Mouse (Mus musculus) megakaryocyte, embryonic 14.5 days (primary cell): ENCODE measurements around the gene Mblac1.

ENCODE experiments used
- FLI1 ChIP-seq: IDR thresholded peaks from 2 replicates; pipeline ENCODE4 v1.6.1; 2012; ENCODE audit warnings: low read length, inconsistent platforms, mixed read lengths
- GATA1 ChIP-seq: IDR thresholded peaks from 3 replicates; pipeline ENCODE4 v1.6.1; 2012; ENCODE audit warnings: mixed read lengths, low read length, inconsistent platforms, borderline replicate concordance

DNA sequence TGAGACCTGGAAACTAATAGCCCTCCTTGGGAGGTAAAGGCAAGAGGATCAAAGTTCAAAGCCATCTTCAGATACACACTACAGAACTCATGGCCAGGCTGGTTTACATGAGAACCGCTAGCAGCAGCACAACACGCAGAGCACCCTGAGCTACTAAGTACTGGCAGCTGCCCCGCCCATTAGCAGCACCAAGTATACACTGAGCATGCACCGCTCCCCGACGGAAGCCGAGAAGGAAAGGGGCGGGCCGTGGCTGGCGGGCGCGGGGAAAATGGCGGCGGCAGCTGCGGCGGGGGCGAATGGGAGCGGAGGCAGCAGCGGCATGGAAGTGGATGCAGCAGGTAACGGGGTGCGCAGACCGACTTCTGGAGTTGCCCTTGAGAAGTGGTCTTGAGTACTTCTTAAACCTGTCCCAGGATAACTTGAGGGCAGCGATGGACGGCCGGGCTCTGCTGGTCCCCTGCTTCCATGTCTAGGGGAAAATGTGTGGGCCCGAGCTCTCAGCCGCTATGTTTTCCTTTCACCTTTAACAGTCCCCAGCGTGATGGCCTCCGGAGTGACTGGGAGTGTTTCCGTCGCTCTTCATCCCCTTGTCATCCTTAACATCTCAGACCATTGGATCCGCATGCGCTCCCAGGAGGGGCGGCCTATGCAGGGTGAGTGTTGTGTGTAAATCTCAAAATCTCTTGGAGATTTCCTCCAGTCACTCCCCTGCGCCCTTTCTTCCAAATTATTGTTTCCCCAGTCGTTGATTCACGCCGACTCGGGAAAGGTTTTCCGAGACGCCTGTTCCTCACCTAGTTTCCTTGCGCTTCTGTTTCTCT, 33.1 kb upstream of the Mblac1 start, which contains the start of gene Cops6:
- TF ChIP-seq GATA1 (no peak), FLI1 (no peak)
